Mouse (Mus musculus): ENCODE measurements around the gene Dnajb5. TPM values are rescaled to one million over a fixed set of nuclear protein-coding genes. Genes with fewer than 3 reads are reported as not detected.

The Dnajb5 gene
- polyA plus RNA-seq, 1 experiment from 2014 or later = 52.1 TPM

DNA sequence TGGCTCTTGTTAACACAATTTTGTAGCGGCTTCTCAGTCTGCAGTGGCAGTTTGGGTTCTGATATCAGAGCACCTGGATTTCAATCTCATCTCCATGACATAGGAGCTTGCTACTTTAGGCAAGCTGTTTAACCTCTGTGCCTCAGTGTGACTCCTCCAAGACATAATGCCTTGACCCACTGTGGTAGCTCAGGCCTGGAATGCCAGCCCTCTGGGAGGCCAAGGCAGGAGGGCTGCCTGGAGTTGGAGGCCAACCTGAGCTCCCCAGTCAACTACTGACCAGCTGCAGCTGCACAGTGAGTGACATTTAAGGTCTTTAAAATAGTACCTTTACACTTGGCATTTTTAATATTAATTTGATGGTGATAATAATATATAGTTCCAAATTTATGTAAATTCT, 33.6 kb upstream of the Dnajb5 start:
- Histone ChIP-seq H3K4me2 (ENCODE audit: low read length) (no peak overlapping the region), H3K4me1 (ENCODE audit: control insufficient read depth, insufficient read depth, low read length) (no peaks in the 10 kb centered on the region), H3K27ac (ENCODE audit: low read depth, low read length) (no peak overlapping the region), H3K9ac (ENCODE audit: low read length) (no peak overlapping the region), H3K27me3 (replicated peaks; ENCODE audit: control insufficient read depth, insufficient read depth, low read length) (peaks cover 25% of the 10 kb centered on the region), H3K9me3 (replicated peaks; ENCODE audit: control insufficient read depth, low read length) (no peaks in the 10 kb centered on the region), H3K36me3 (ENCODE audit: control insufficient read depth, insufficient read depth, low read length) (no peaks in the 10 kb centered on the region), H3K4me3 (ENCODE audit: low read depth, low read length) (peak overlapping the region; percentile 59; the same call in 1 of the 2 replicates)
- ATAC-seq = no peak
- DNase-seq (ENCODE audit: low spot score) = no peak
- WGBS = 61% methylated on average over 1 of the region's 1 CpGs

DNA sequence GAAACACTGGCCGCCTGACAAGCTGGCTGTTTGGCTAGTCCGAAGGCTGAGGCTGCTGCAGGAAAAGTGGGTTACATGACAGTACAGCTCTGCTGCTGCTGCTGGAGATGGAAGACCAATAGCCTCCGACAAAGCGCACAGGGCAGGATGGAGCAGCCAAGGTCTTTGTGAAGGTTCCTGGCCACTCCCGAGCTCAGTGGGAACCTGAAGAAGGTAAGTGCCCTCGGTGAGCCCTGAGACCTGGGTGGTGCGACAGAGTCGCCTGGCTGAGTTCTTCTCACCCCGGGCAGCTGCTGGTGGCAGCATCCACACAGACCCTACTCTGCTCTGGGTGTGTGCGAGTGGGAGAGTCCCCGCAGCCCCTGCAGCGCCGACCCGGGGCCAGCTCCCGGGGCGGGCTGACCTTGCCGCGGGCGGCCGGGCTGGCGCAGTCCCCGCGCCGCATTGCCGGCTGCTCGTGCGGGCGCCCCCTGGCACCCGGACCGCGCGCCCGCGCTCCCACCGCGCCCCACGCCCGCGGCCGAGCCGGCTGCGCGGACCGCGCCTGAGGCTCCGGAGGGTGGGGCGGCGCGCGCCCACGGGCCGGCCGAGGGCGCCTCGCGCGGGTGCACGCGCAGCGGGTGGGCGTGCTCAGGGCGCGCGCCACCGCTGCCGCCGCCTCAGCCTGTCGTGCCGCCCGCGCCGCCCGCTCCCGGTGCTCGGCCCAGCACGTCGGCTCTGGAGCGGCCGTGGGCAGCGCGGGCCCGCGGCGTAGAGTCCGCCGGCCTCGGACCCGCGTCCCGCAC, 32.8 kb upstream of the Dnajb5 start, which contains the start of gene Phf24:
TSS of gene Phf24 (plus strand) at position 44 of the 785 bp plus-strand sequence.
- DNase-seq (ENCODE audit: low spot score) (peak; percentile 74), ATAC-seq (peak; percentile 85)
- under 1% methylated on average over 57 of the region's 90 CpGs for WGBS
- Histone ChIP-seq H3K9me3 (replicated peaks; ENCODE audit: control insufficient read depth, low read length) (no peaks in the 10 kb centered on the region), H3K4me2 (ENCODE audit: low read length) (peak within 1 kb of the TSS; percentile 86), H3K4me1 (ENCODE audit: control insufficient read depth, insufficient read depth, low read length) (no peaks in the 10 kb centered on the region), H3K27ac (ENCODE audit: low read depth, low read length) (peak within 1 kb of the TSS; percentile 27; the same call in 1 of the 2 replicates), H3K27me3 (replicated peaks; ENCODE audit: control insufficient read depth, insufficient read depth, low read length) (peaks cover 25% of the 10 kb centered on the region), H3K4me3 (ENCODE audit: low read depth, low read length) (peak within 1 kb of the TSS; percentile 59), H3K36me3 (ENCODE audit: control insufficient read depth, insufficient read depth, low read length) (no peaks in the 10 kb centered on the region), H3K9ac (ENCODE audit: low read length) (peak within 1 kb of the TSS; percentile 78)

DNA sequence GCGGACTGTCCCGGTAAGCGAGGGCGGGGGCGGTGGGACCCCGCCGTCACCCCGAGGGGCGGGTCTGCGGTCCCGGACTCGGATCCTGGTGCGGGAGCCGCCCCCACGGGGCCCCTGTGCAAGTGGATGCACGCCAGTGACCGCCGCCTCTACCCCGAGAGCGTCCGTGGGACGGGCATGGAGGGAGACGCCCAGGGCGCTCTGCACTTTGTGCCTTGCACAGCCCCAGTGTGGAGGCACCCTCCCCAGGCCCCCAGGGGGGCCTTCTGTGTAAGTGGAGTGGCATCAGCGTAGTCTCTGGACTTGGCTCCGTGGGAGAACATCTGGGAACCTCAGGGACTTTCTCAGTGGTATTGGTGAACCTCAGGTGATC, 32.2 kb upstream of the Dnajb5 start:
- 4% methylated on average over 25 of the region's 26 CpGs for WGBS
- peak overlapping the region; percentile 78 for H3K9ac ChIP-seq (ENCODE audit: low read length)
- H3K4me1 ChIP-seq (ENCODE audit: control insufficient read depth, insufficient read depth, low read length) = no peaks in the 10 kb centered on the region
- H3K36me3 ChIP-seq (ENCODE audit: control insufficient read depth, insufficient read depth, low read length) = no peaks in the 10 kb centered on the region
- no peaks in the 10 kb centered on the region for H3K9me3 ChIP-seq (replicated peaks; ENCODE audit: control insufficient read depth, low read length)
- peak overlapping the region; percentile 86 for H3K4me2 ChIP-seq (ENCODE audit: low read length)
- H3K4me3 ChIP-seq (ENCODE audit: low read depth, low read length) = peak overlapping the region; percentile 59
- ATAC-seq = peak; percentile 61
- peaks cover 25% of the 10 kb centered on the region for H3K27me3 ChIP-seq (replicated peaks; ENCODE audit: control insufficient read depth, insufficient read depth, low read length)
- peak; percentile 12 for DNase-seq (ENCODE audit: low spot score)
- H3K27ac ChIP-seq (ENCODE audit: low read depth, low read length) = peak overlapping the region; percentile 27; the same call in 1 of the 2 replicates

DNA sequence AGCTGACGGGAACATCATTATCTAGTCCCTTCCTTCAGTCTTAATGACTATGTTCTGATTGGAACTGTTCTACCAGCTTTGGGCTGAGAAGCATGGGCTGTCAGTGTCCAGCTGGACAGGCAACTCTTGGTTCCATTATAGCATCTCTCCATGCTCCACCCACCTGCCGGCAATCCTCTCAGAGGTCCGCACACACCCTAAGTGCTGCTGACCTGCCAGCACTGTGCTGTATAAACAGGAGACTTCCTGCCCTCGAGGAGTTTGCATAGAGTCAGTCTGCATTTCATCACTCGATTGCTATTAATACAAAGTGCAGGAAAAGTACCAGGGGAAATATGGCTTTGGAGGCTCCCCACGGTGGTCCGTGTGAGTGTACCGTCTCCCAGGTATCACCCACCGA, 28.9 kb upstream of the Dnajb5 start:
- H3K27ac ChIP-seq (ENCODE audit: low read depth, low read length) = no peak overlapping the region
- no peaks in the 10 kb centered on the region for H3K36me3 ChIP-seq (ENCODE audit: control insufficient read depth, insufficient read depth, low read length)
- H3K4me3 ChIP-seq (ENCODE audit: low read depth, low read length) = no peak overlapping the region
- no peak overlapping the region for H3K4me2 ChIP-seq (ENCODE audit: low read length)
- 86% methylated on average over 9 of the region's 9 CpGs for WGBS
- H3K27me3 ChIP-seq (replicated peaks; ENCODE audit: control insufficient read depth, insufficient read depth, low read length) = peaks cover 20% of the 10 kb centered on the region
- DNase-seq (ENCODE audit: low spot score) (no peak), ATAC-seq (no peak)
- H3K9ac ChIP-seq (ENCODE audit: low read length) = no peak overlapping the region
- H3K4me1 ChIP-seq (ENCODE audit: control insufficient read depth, insufficient read depth, low read length) = no peaks in the 10 kb centered on the region
- no peaks in the 10 kb centered on the region for H3K9me3 ChIP-seq (replicated peaks; ENCODE audit: control insufficient read depth, low read length)

DNA sequence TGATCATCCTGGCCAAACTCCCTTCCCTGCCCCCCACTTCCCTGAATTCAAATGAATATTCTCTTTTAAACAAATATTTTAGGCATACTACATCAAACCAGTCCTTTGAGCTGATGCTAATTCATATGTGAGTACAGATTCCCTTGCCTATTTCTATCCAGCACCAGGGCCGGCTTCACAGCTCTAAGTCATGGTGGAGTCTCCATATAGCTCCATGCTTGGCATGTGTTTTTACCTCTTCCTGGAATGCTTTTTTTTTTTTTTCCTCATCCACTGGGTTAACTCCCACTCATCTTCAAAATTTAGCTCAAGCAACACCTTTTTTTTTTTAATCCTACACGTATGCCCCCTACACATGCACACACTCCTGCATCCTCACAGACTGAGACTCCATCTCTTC, 28.1 kb upstream of the Dnajb5 start:
- H3K4me1 ChIP-seq (ENCODE audit: control insufficient read depth, insufficient read depth, low read length) = no peaks in the 10 kb centered on the region
- ATAC-seq (no peak), DNase-seq (ENCODE audit: low spot score) (no peak)
- H3K27me3 ChIP-seq (replicated peaks; ENCODE audit: control insufficient read depth, insufficient read depth, low read length) = peaks cover 16% of the 10 kb centered on the region
- no peak overlapping the region for H3K4me3 ChIP-seq (ENCODE audit: low read depth, low read length)
- H3K27ac ChIP-seq (ENCODE audit: low read depth, low read length) = no peak overlapping the region
- H3K9ac ChIP-seq (ENCODE audit: low read length) = no peak overlapping the region
- no peaks in the 10 kb centered on the region for H3K9me3 ChIP-seq (replicated peaks; ENCODE audit: control insufficient read depth, low read length)
- no peak overlapping the region for H3K4me2 ChIP-seq (ENCODE audit: low read length)
- 84% methylated on average over 2 of the region's 2 CpGs for WGBS
- H3K36me3 ChIP-seq (ENCODE audit: control insufficient read depth, insufficient read depth, low read length) = no peaks in the 10 kb centered on the region

DNA sequence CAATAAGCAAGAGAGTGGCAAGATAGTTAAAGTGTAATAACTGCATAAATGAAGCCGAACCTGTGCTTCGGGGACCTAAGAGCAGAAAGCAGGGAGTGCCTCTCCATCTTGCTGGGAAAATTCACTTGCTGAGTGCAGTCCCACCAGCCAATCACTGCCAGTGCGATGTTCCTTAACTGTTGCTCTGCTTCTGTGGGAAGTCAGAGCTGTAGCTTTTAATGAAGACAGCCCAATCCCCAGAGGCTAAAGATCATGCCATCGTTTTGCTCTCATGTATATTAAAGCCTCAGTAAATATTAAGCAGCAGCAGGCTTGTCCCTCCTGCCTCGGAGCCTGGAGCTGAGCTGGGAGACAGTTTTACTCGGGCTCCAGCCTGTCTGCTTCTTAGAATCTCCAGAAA, 27.6 kb upstream of the Dnajb5 start:
- no peaks in the 10 kb centered on the region for H3K36me3 ChIP-seq (ENCODE audit: control insufficient read depth, insufficient read depth, low read length)
- no peak overlapping the region for H3K4me3 ChIP-seq (ENCODE audit: low read depth, low read length)
- no peak overlapping the region for H3K27ac ChIP-seq (ENCODE audit: low read depth, low read length)
- peaks cover 13% of the 10 kb centered on the region for H3K27me3 ChIP-seq (replicated peaks; ENCODE audit: control insufficient read depth, insufficient read depth, low read length)
- ATAC-seq (no peak), DNase-seq (ENCODE audit: low spot score) (peak; percentile 12)
- no peaks in the 10 kb centered on the region for H3K9me3 ChIP-seq (replicated peaks; ENCODE audit: control insufficient read depth, low read length)
- H3K9ac ChIP-seq (ENCODE audit: low read length) = no peak overlapping the region
- 72% methylated on average over 6 of the region's 6 CpGs for WGBS
- H3K4me2 ChIP-seq (ENCODE audit: low read length) = no peak overlapping the region
- no peaks in the 10 kb centered on the region for H3K4me1 ChIP-seq (ENCODE audit: control insufficient read depth, insufficient read depth, low read length)

DNA sequence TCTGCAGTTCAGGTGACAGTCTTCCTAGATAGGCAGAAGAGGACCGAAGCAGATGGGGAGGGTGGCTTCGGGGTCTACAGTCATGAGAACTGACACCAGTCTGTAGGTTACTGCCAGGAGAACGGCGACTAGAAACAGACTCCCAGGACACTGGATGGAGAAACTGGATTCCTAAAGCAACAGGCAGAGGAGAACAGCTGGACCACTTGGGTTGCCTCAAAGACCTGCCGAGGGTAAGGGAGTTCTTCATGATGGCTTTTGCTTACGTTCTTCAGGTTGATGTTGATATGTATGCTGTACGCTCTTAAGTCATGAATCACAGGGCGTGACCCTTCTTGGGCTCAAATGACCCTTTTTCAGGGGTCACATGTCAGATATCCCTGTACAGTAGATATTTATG, 27.2 kb upstream of the Dnajb5 start:
- ATAC-seq = no peak
- H3K27ac ChIP-seq (ENCODE audit: low read depth, low read length) = no peak overlapping the region
- no peaks in the 10 kb centered on the region for H3K36me3 ChIP-seq (ENCODE audit: control insufficient read depth, insufficient read depth, low read length)

DNA sequence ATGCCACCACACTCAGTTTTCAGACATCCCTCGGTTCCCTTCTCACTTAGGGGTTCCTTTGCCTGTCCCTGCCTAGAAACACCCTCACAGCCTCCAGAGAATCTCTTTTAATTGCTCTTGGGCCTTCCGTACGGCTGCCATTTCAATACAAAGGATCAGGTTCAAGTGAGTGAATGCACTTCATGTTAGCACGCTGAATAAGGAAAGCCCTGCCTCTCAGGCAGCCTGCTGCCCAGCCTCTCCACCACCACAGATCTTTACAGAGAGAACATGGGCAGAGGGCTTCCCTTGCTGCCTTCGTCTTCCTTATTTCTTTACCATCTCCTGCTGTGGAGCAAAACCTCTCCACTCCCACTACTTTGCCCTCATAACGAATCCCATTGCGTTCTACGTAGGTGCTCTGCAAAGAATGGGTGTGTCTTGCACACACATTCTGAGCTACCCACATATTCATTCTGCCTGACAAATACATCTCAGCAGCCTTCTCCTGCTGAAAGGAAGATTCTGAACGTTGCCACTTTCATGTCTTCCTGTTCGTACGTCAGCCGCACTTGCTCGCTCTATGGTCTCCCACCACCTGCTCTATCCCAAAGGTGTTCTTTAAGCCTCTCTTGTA, 25.4 kb upstream of the Dnajb5 start:
- 50% methylated on average over 13 of the region's 13 CpGs for WGBS
- Histone ChIP-seq H3K27me3 (replicated peaks; ENCODE audit: control insufficient read depth, insufficient read depth, low read length) (no peaks in the 10 kb centered on the region), H3K4me2 (ENCODE audit: low read length) (no peak overlapping the region), H3K9me3 (replicated peaks; ENCODE audit: control insufficient read depth, low read length) (no peaks in the 10 kb centered on the region), H3K4me1 (ENCODE audit: control insufficient read depth, insufficient read depth, low read length) (no peaks in the 10 kb centered on the region), H3K27ac (ENCODE audit: low read depth, low read length) (no peak overlapping the region), H3K36me3 (ENCODE audit: control insufficient read depth, insufficient read depth, low read length) (no peaks in the 10 kb centered on the region), H3K4me3 (ENCODE audit: low read depth, low read length) (no peak overlapping the region), H3K9ac (ENCODE audit: low read length) (no peak overlapping the region)
- DNase-seq (ENCODE audit: low spot score) (no peak), ATAC-seq (no peak)

More for the DNA sequence above, 27.2 kb upstream of the Dnajb5 start:
- H3K4me2 ChIP-seq (ENCODE audit: low read length) = no peak overlapping the region
- H3K27me3 ChIP-seq (replicated peaks; ENCODE audit: control insufficient read depth, insufficient read depth, low read length) = peaks cover 11% of the 10 kb centered on the region
- no peak overlapping the region for H3K9ac ChIP-seq (ENCODE audit: low read length)
- no peak for DNase-seq (ENCODE audit: low spot score)
- 91% methylated on average over 8 of the region's 8 CpGs for WGBS
- H3K9me3 ChIP-seq (replicated peaks; ENCODE audit: control insufficient read depth, low read length) = no peaks in the 10 kb centered on the region
- no peaks in the 10 kb centered on the region for H3K4me1 ChIP-seq (ENCODE audit: control insufficient read depth, insufficient read depth, low read length)
- no peak overlapping the region for H3K4me3 ChIP-seq (ENCODE audit: low read depth, low read length)

DNA sequence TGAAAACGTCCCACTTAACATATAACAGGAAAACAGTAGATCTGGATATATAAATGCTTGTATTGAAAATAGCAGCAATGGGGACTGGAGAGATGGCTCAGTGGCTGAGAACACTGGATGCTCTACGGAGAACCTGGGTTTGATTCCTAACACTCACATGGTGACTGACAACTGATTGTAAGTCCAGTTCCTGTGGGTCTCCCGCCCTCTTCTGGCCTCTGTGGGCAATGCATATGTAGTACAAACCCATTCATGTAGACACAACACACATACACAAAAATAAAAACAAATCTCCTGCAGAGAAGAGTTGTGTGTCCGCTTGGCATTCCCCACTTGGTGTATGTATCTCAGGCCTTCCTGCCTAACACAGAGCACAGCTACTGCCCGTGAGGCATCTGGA, 21.4 kb upstream of the Dnajb5 start:
- Histone ChIP-seq H3K27me3 (replicated peaks; ENCODE audit: control insufficient read depth, insufficient read depth, low read length) (no peaks in the 10 kb centered on the region), H3K4me3 (ENCODE audit: low read depth, low read length) (no peak overlapping the region), H3K4me2 (ENCODE audit: low read length) (no peak overlapping the region), H3K36me3 (ENCODE audit: control insufficient read depth, insufficient read depth, low read length) (no peaks in the 10 kb centered on the region), H3K9me3 (replicated peaks; ENCODE audit: control insufficient read depth, low read length) (no peaks in the 10 kb centered on the region), H3K27ac (ENCODE audit: low read depth, low read length) (no peak overlapping the region), H3K4me1 (ENCODE audit: control insufficient read depth, insufficient read depth, low read length) (no peaks in the 10 kb centered on the region), H3K9ac (ENCODE audit: low read length) (no peak overlapping the region)
- 88% methylated on average over 5 of the region's 5 CpGs for WGBS
- ATAC-seq (no peak), DNase-seq (ENCODE audit: low spot score) (no peak)
